9 mouse cellular contexts compared by ENCODE assay signal in genomic region chr1:74808078-74808477, GRCm38 (mm10). TPM values are rescaled to one million over a fixed set of nuclear protein-coding genes. Genes with fewer than 3 reads are reported as not detected.
DNase-seq lines count a peak whose midpoint lies in the region; ATAC-seq and TF ChIP-seq lines count a peak whose summit lies in the region.
"Had no signal": no experiment of that assay in that cellular context is flagged by ENCODE, and none has a peak within 500 bp of the region (broad histone marks: within the 10 kb centered on the region; RNA-seq: fewer than 3 reads in every experiment).

No protein-coding gene starts in this region.

- no peak overlapping the region; the same call in 1 of the 2 replicates for H3K9ac ChIP-seq in forebrain, postnatal 0 days
- H3K9ac ChIP-seq in lung, embryonic 16.5 days (ENCODE audit: low read length) = 0 out of 2 replicates have a peak overlapping the region, but pooled peaks have one; percentile 31

- peak; percentile 97 for DNase-seq in ES-CJ7 (ENCODE audit: low read depth, low spot score)
- DNase-seq in cerebellum, adult 11-12 months = peak; percentile 58
- peak; percentile 93 for DNase-seq in forebrain, postnatal 0 days
- peak; percentile 96 for DNase-seq in heart, postnatal 4 days
- DNase-seq in layer of hippocampus, adult 8-10 months (ENCODE audit: low spot score in 2 of 2) = peak; percentile 85 to 93
- DNase-seq in ovary, postnatal 10 days (ENCODE audit: low spot score) = peak; percentile 90
- peak; percentile 81 for DNase-seq in thymus, postnatal 0 days (ENCODE audit: low spot score)

- H3K4me2 ChIP-seq in forebrain, postnatal 0 days (ENCODE audit: low read depth) = peak overlapping the region; percentile 71
- peak overlapping the region; percentile 52 for H3K4me2 ChIP-seq in lung, embryonic 16.5 days (ENCODE audit: low read depth, low read length)

- peaks cover 10% of the 10 kb centered on the region for H3K4me1 ChIP-seq in forebrain, postnatal 0 days (ENCODE audit: insufficient read depth)
- peaks cover 32% of the 10 kb centered on the region for H3K4me1 ChIP-seq in lung, embryonic 16.5 days (replicated peaks; ENCODE audit: control insufficient read depth, insufficient read depth, low read length)

- no peaks in the 10 kb centered on the region for H3K36me3 ChIP-seq in forebrain, postnatal 0 days (ENCODE audit: insufficient read depth)
- H3K36me3 ChIP-seq in lung, embryonic 16.5 days (ENCODE audit: control insufficient read depth, insufficient read depth, low read length) = no peaks in the 10 kb centered on the region

- H3K9me3 ChIP-seq in forebrain, postnatal 0 days (ENCODE audit: low read length) = no peaks in the 10 kb centered on the region
- no peaks in the 10 kb centered on the region for H3K9me3 ChIP-seq in lung, embryonic 16.5 days (ENCODE audit: control insufficient read depth, low read length)

- H3K27ac ChIP-seq in forebrain, postnatal 0 days (ENCODE audit: low read depth, low read length) = no peak overlapping the region
- no peak overlapping the region for H3K27ac ChIP-seq in lung, embryonic 16.5 days (ENCODE audit: low read length)

- ATAC-seq in forebrain, postnatal 0 days = peak; percentile 76
- peak; percentile 90 for ATAC-seq in lung, embryonic 16.5 days (ENCODE audit: low read depth)

- H3K27me3 ChIP-seq in forebrain, postnatal 0 days (ENCODE audit: insufficient read depth, low read length) = peaks cover 42% of the 10 kb centered on the region
- H3K27me3 ChIP-seq in lung, embryonic 16.5 days (ENCODE audit: control insufficient read depth, insufficient read depth, low read depth, low read length) = peaks cover 64% of the 10 kb centered on the region

- 1% methylated on average over 16 of the region's 16 CpGs for WGBS in forebrain, postnatal 0 days
- WGBS in lung, embryonic 16.5 days = 1% methylated on average over 16 of the region's 16 CpGs

- peak; percentile 93 for TF ChIP-seq CTCF in forebrain, postnatal 0 days (IDR thresholded peaks at IDR 0.05; ENCODE audit: low read depth)

- peak overlapping the region; percentile 38 for H3K4me3 ChIP-seq in forebrain, postnatal 0 days (ENCODE audit: low read depth, low read length)
- H3K4me3 ChIP-seq in lung, embryonic 16.5 days (ENCODE audit: low read length) = peak overlapping the region; percentile 29

RNA-seq across cellular contexts. Expression of gene Wnt10a, which starts 16.8 kb away (rescaled TPM):
- total RNA-seq in forebrain, postnatal 0 days (2014; rRNA removed) = 0.15 and 0.19 TPM in 2 replicates
- polyA plus RNA-seq in forebrain, postnatal 0 days (2015; fragmentation: Nextera tagmentation; extraction: Ambion mirVana) = 0.21 and 0.23 TPM in 2 replicates
- not detected for total RNA-seq in heart, postnatal 4 days (2021)
- total RNA-seq in layer of hippocampus, adult 8-10 months (2022) = 1 to 10 TPM; 2.5 to 4.3 (median 3.3) TPM
- polyA plus RNA-seq in lung, embryonic 16.5 days (2015; fragmentation: Nextera tagmentation; extraction: Ambion mirVana) = 0.10 and 0.11 TPM in 2 replicates
- polyA plus RNA-seq in thymus, postnatal 0 days (2015; fragmentation: Nextera tagmentation; extraction: Ambion mirVana) = 1.6 and 1.9 TPM in 2 replicates
- polyA plus RNA-seq: liver, embryonic 16.5 days had no signal

RNA-seq across cellular contexts. Expression of gene Wnt6, which starts 36.4 kb away (rescaled TPM):
- total RNA-seq in forebrain, postnatal 0 days (2014; rRNA removed) = 6.1 and 7.2 TPM in 2 replicates
- 3.8 and 4.6 TPM in 2 replicates for polyA plus RNA-seq in forebrain, postnatal 0 days (2015; fragmentation: Nextera tagmentation; extraction: Ambion mirVana)
- under 1 TPM; 0.12 to 0.20 TPM for total RNA-seq in heart, postnatal 4 days (2021)
- 1 to 10 TPM; 1.0 to 1.7 (median 1.4) TPM for total RNA-seq in layer of hippocampus, adult 8-10 months (2022)
- polyA plus RNA-seq in lung, embryonic 16.5 days (2015; fragmentation: Nextera tagmentation; extraction: Ambion mirVana) = 0.29 and 0.68 TPM in 2 replicates
- polyA plus RNA-seq in thymus, postnatal 0 days (2015; fragmentation: Nextera tagmentation; extraction: Ambion mirVana) = 1.6 and 2.6 TPM in 2 replicates

RNA-seq across cellular contexts. Expression of gene Cdk5r2, which starts 46.7 kb away (rescaled TPM):
- 24.2 and 27.2 TPM in 2 replicates for total RNA-seq in forebrain, postnatal 0 days (2014; rRNA removed)
- polyA plus RNA-seq in forebrain, postnatal 0 days (2015; fragmentation: Nextera tagmentation; extraction: Ambion mirVana) = 9.7 and 10.0 TPM in 2 replicates
- total RNA-seq in heart, postnatal 4 days (2021) = not detected
- 100 to 1,000 TPM; 159 to 177 (median 168) TPM for total RNA-seq in layer of hippocampus, adult 8-10 months (2022)
- polyA plus RNA-seq in lung, embryonic 16.5 days (2015; fragmentation: Nextera tagmentation; extraction: Ambion mirVana) = not detected in 2 replicates
- not detected in 2 replicates for polyA plus RNA-seq in thymus, postnatal 0 days (2015; fragmentation: Nextera tagmentation; extraction: Ambion mirVana)
- polyA plus RNA-seq: liver, embryonic 16.5 days had no signal

RNA-seq across cellular contexts. Expression of gene Prkag3, which starts 59.1 kb away (rescaled TPM):
- total RNA-seq in forebrain, postnatal 0 days (2014; rRNA removed) = 0.23 TPM in 1 of 2 replicates, not detected in the other
- polyA plus RNA-seq in forebrain, postnatal 0 days (2015; fragmentation: Nextera tagmentation; extraction: Ambion mirVana) = not detected in 2 replicates
- 1 to 10 TPM; 3.7 to 4.1 TPM for total RNA-seq in heart, postnatal 4 days (2021)
- under 1 TPM in 3 of 4 experiments, not detected in 1; 0.16 to 0.36 (median 0.19) TPM for total RNA-seq in layer of hippocampus, adult 8-10 months (2022)
- polyA plus RNA-seq in lung, embryonic 16.5 days (2015; fragmentation: Nextera tagmentation; extraction: Ambion mirVana) = 0.67 and 1.7 TPM in 2 replicates
- polyA plus RNA-seq in thymus, postnatal 0 days (2015; fragmentation: Nextera tagmentation; extraction: Ambion mirVana) = 0.16 TPM in 1 of 2 replicates, not detected in the other

Comparison
In these comparisons a context has a peak if more than half of its experiments do, and no peak if none do; other contexts are left out.
1. RNA of gene Cdk5r2, which starts 46.7 kb away (total RNA-seq): 159 to 177 TPM in layer of hippocampus, adult 8-10 months and 24.2 to 27.2 TPM in forebrain, postnatal 0 days; not detected in heart, postnatal 4 days; every median in the first group is over 10 times any median in the second.
2. Peak in every context shown above with its lines, with median percentiles within 50 percentile points of each other: DNase-seq.